Mouse (Mus musculus) embryonic fibroblast, embryonic 13.5 days (primary cell): ENCODE measurements around the gene Kcnk12.

Experiments
- CTCF ChIP-seq: IDR thresholded peaks from 2 replicates; pipeline ENCODE4 v1.5.1; 2011; ENCODE audit warnings: mild to moderate bottlenecking, control low read depth, low read length, moderate library complexity, borderline replicate concordance; ENCODE audit not compliant: insufficient read depth
- POLR2A ChIP-seq: IDR thresholded peaks from 2 replicates; pipeline ENCODE4 v1.6.1; 2011; ENCODE audit warnings: low read depth, mild to moderate bottlenecking, control low read depth, low read length, moderate library complexity

DNA sequence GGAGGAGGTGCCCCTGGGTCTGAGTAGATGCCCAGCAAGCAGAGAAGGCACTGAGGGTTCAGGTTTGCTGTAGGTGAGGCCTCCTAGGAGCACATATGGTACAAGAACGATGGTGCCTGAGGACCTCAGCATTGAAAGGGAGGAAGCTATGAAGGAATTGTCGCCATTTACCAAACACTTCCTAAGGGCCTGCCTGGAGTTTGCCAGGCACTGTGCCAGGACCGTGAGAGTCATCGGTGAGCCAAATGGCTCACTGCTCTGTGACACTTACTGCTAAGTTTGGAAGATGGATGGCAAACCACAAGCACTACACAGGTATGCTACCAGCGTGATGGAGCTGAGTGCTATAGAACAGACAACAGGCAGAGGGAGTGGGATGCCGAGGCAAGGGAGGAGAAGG lies 30.9 kb downstream of the Kcnk12 start:
- TF ChIP-seq CTCF (no peak), POLR2A (no peak)
